Mouse (Mus musculus) forebrain, embryonic 14.5 days (tissue): ENCODE results near the gene Tmem267. TPM values are rescaled to one million over a fixed set of nuclear protein-coding genes. Genes with fewer than 3 reads are reported as not detected.
"Not testable (repeated sequence)": the region's sequence is repeated elsewhere in the genome, so short reads cannot be mapped to it uniquely, and the experiment has no call there.

Source experiments
- ATAC-seq: fragments of 200-750 bp; cut with Nextera tagmentation; 2 replicates; pipeline ENCODE4 v1.8.0; 2017; ENCODE audit warnings: mild to moderate bottlenecking, moderate library complexity
- DNase-seq: peaks from one replicate; pipeline ENCODE4 v3.0.0-alpha.2; 2015; ENCODE audit warnings: low spot score
- H3K27ac ChIP-seq: fragments of 300-500 bp; sonication (generic); 2 replicates; pipeline ENCODE4 v1.5.1; 2014; ENCODE audit warnings: low read depth, mild to moderate bottlenecking, control low read depth, low read length, moderate library complexity
- H3K27me3 ChIP-seq: fragments of 300-500 bp; sonication (generic); replicated peaks from 2 replicates; pipeline ENCODE4 v1.6.1; 2014; ENCODE audit warnings: low read length, control low read depth, mixed read lengths; ENCODE audit not compliant: control insufficient read depth, insufficient read depth
- H3K36me3 ChIP-seq: fragments of 300-500 bp; sonication (generic); 2 replicates; pipeline ENCODE4 v1.6.1; 2014; ENCODE audit warnings: low read length, control low read depth; ENCODE audit not compliant: control insufficient read depth, insufficient read depth
- H3K4me1 ChIP-seq: fragments of 300-500 bp; sonication (generic); 2 replicates; pipeline ENCODE4 v1.6.1; 2014; ENCODE audit warnings: antibody characterized with exemption, low read length, control low read depth; ENCODE audit not compliant: control insufficient read depth, insufficient read depth
- H3K4me2 ChIP-seq: fragments of 300-500 bp; sonication (generic); 2 replicates; pipeline ENCODE4 v1.6.1; 2014; ENCODE audit warnings: mild to moderate bottlenecking, control low read depth, low read length
- H3K4me3 ChIP-seq: fragments of 300-500 bp; sonication (generic); 2 replicates; pipeline ENCODE4 v1.5.1; 2014; ENCODE audit warnings: low read depth, low read length, control low read depth
- H3K9ac ChIP-seq: fragments of 300-500 bp; sonication (generic); 2 replicates; pipeline ENCODE4 v1.6.1; 2014; ENCODE audit warnings: mild to moderate bottlenecking, low read length, control low read depth, moderate library complexity
- H3K9me3 ChIP-seq: fragments of 300-500 bp; sonication (generic); replicated peaks from 2 replicates; pipeline ENCODE4 v1.6.1; 2016; ENCODE audit warnings: low read length, control low read depth, mixed read lengths; ENCODE audit not compliant: control insufficient read depth
- WGBS: fragments of 180-500 bp; shearing (Covaris S2); extraction: QIAGEN DNeasy Blood & Tissue Kit; methylation state at CpG from one replicate; pipeline ENCODE4 v1.1.7; 2014; 5-methylcytosine and 5-hydroxymethylcytosine counted together
- polyA plus RNA-seq: library from polyadenylated mRNA; unstranded; fragments of >200 nt; fragmentation: Nextera tagmentation; extraction: Ambion mirVana; gene quantifications from 2 replicates; pipeline ENCODE4 v1.2.1, GENCODE M21; 2014

Gene Tmem267
- polyA plus RNA-seq, 1 experiment from 2014 or later, result 4.5 TPM

DNA sequence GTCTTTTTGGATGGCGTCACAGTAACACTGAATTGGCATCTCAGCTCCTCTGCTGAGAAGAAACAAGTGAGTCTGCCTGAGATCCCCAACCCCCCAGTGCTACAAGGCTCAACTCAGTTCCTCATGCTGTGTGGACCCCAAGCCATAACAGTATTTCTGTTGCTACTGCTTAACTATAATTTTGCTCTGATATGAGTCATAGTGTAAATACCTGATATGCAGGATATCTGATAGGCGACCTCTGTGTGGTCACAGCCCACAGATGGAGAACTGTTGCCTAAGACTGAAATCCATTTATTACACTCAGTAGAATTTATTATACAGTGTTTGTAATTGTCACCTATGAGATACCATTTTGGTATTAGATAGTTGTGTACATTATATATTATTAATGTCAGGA lies 10.1 kb upstream of the Tmem267 start:
- no peak overlapping the region for H3K9ac ChIP-seq
- ATAC-seq, result no peak
- no peaks in the 10 kb centered on the region for H3K27me3 ChIP-seq
- no peak overlapping the region for H3K27ac ChIP-seq
- DNase-seq, result no peak
- H3K9me3 ChIP-seq, result no peaks in the 10 kb centered on the region
- no peak overlapping the region for H3K4me2 ChIP-seq
- H3K36me3 ChIP-seq, result peaks cover 84% of the 10 kb centered on the region
- 98% methylated on average over 2 of the region's 2 CpGs for WGBS
- no peak overlapping the region for H3K4me3 ChIP-seq
- H3K4me1 ChIP-seq, result no peaks in the 10 kb centered on the region

DNA sequence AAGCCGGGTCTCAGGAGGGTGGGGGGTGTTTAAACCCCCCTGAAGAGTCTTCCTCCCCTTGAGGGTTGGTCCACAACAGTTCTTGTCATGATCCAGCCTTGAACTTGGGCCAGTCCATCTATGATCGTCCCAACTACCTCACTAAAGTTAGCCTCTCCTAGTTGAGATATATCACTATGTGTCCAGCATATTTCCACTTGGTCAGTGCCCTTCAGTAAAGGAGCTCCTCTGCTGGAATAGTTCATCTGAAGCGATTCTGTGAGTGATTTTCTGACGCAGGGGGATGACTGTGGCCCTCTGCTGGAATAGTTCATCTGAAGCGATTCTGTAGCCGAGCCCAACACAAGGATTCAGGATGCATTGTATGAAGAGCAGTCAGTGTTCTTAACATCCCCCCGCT lies 485 bp upstream of the Tmem267 start:
- 39% methylated on average over 7 of the region's 7 CpGs for WGBS
- Histone ChIP-seq H3K36me3 (peaks cover 37% of the 10 kb centered on the region), H3K27ac (no peak overlapping the region), H3K27me3 (no peaks in the 10 kb centered on the region), H3K4me2 (no peak overlapping the region), H3K9ac (no peak overlapping the region), H3K9me3 (peaks cover 4% of the 10 kb centered on the region; the same call in 1 of the 2 replicates), H3K4me1 (no peaks in the 10 kb centered on the region), H3K4me3 (no peak overlapping the region)
- DNase-seq (no peak), ATAC-seq (no peak)

GRCm38 (mm10) chr13:119492083-119492482 lies 4.2 kb downstream of the Tmem267 start:
- H3K36me3 ChIP-seq, ATAC-seq, H3K4me2 ChIP-seq, H3K4me1 ChIP-seq, H3K27me3 ChIP-seq, DNase-seq, H3K4me3 ChIP-seq, H3K9ac ChIP-seq, H3K9me3 ChIP-seq, H3K27ac ChIP-seq: not testable (repeated sequence)
- 91% methylated on average over 10 of the region's 10 CpGs for WGBS

DNA sequence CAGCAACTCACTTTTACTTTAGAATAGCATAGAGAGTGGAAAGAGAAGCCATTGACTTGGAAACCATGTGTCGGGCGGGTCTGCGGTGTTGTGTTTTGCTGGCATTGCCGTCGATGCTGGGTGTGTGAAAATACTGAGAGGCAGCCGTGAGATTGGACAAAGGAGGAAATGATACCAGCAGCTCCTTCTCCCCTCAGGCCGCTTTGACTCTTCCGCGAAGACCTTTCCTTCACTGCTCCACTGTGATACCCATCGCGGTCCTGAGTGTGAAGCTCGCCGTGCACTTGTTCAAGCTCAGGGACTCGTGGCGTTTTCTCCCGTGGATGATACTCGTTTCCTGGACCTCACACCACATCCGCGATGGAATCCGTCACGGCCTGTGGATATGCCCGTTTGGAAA lies 7.1 kb downstream of the Tmem267 start:
- not testable (repeated sequence) for H3K4me1 ChIP-seq, DNase-seq, H3K9ac ChIP-seq, H3K4me3 ChIP-seq, H3K36me3 ChIP-seq, H3K9me3 ChIP-seq, ATAC-seq, H3K27me3 ChIP-seq, H3K4me2 ChIP-seq, H3K27ac ChIP-seq
- WGBS, result 96% methylated on average over 10 of the region's 22 CpGs

- ATAC-seq (peak; percentile 83), DNase-seq (peak; percentile 77)
- not testable (repeated sequence) for H3K4me2 ChIP-seq, H3K27me3 ChIP-seq, H3K4me3 ChIP-seq, H3K4me1 ChIP-seq, H3K36me3 ChIP-seq, H3K27ac ChIP-seq, H3K9ac ChIP-seq
- peaks cover 17% of the 10 kb centered on the region for H3K9me3 ChIP-seq
- WGBS, result 64% methylated on average over 14 of the region's 16 CpGs
Measured at GRCm38 (mm10) chr13:119596321-119597211, 108.7 kb downstream of the Tmem267 start.

DNA sequence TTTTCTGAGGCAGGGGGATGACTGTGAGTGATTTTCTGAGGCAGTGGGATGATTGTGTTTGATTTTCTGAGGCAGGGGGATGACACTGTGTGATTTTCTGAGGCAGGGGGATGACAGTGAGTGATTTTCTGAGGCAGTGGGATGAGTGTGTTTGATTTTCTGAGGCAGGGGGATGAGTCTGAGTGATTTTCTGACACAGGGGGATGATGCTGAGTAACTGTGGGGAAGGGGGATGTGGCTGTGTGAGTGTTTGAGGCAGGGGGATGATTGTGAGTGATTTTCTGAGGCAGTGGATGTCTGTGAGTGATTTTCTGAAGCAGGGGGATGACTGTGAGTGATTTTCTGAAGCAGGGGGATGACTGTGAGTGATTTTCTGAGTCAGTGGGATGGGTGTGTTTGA lies 110.6 kb downstream of the Tmem267 start:
- not testable (repeated sequence) for H3K27me3 ChIP-seq, ATAC-seq, H3K4me1 ChIP-seq, H3K27ac ChIP-seq, H3K9ac ChIP-seq, H3K36me3 ChIP-seq, H3K4me3 ChIP-seq, H3K4me2 ChIP-seq
- peaks cover 17% of the 10 kb centered on the region for H3K9me3 ChIP-seq
- peak; percentile 15 for DNase-seq

DNA sequence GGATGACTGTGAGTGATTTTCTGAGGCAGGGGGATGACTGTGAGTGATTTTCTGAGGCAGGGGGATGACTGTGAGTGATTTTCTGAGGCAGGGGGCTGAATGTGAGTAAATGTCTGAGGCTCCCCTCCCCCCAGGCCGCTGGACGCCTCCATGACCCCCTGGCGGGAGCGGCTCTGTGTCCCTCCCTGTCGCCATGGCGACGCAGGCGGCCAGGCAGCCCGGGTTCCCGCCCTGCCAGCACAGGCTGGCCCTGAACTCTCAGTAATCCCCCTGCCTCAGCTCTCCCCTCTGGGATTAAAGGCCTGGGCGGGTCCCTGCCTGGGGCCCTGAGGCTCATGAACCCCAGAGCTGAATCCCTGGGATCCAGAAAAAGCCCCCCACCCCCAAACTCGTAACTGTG lies 111.2 kb downstream of the Tmem267 start:
- peaks cover 17% of the 10 kb centered on the region for H3K9me3 ChIP-seq
- H3K27me3 ChIP-seq, H3K36me3 ChIP-seq, H3K9ac ChIP-seq, H3K4me2 ChIP-seq, H3K4me3 ChIP-seq, H3K4me1 ChIP-seq, ATAC-seq, H3K27ac ChIP-seq, DNase-seq: not testable (repeated sequence)
- 58% methylated on average over 6 of the region's 12 CpGs for WGBS

GRCm38 (mm10) chr13:119599498-119599897 lies 111.7 kb downstream of the Tmem267 start:
- H3K9me3 ChIP-seq, result peaks cover 17% of the 10 kb centered on the region
- not testable (repeated sequence) for H3K4me1 ChIP-seq, H3K36me3 ChIP-seq, H3K4me3 ChIP-seq, H3K4me2 ChIP-seq, ATAC-seq, H3K27me3 ChIP-seq, H3K27ac ChIP-seq, DNase-seq, H3K9ac ChIP-seq
- WGBS, result 71% methylated on average over 2 of the region's 2 CpGs

DNA sequence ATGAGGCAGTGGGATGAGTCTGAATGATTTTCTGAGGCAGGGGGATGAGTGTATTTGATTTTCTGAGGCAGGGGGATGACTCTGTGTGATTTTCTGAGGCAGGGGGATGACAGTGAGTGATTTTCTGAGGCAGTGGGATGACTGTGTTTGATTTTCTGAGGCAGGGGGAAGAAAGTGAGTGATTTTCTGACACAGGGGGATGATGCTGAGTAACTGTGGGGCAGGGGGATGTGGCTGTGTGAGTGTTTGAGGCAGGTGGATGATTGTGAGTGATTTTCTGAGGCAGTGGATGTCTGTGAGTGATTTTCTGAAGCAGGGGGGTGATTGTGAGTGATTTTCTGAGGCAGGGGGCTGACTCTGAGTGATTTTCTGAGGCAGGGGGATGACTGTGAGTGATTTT lies 112.3 kb downstream of the Tmem267 start:
- ATAC-seq, H3K4me3 ChIP-seq, H3K4me2 ChIP-seq, H3K4me1 ChIP-seq, H3K9ac ChIP-seq, H3K27ac ChIP-seq, H3K36me3 ChIP-seq, H3K27me3 ChIP-seq: not testable (repeated sequence)
- peaks cover 17% of the 10 kb centered on the region for H3K9me3 ChIP-seq
- peak; percentile 65 for DNase-seq
